Mouse (Mus musculus) erythroblast, embryonic 14.5 days (primary cell): ENCODE measurements at regions not wholly inside any gene's neighbourhood (a gene's known extent, or its start where the extent isn't known, plus 50 kb on each side); places are given as distances from the start of the nearest gene placed in this dataset.

Source experiments
- GATA1 ChIP-seq: IDR thresholded peaks from 2 replicates; pipeline ENCODE4 v1.6.1; 2012; ENCODE audit warnings: low read length, inconsistent platforms, mixed read lengths
- TAL1 ChIP-seq: IDR thresholded peaks from 3 replicates; pipeline ENCODE4 v1.6.1; 2012; ENCODE audit warnings: low read length, inconsistent platforms, mixed read lengths

- TF ChIP-seq TAL1 (no peak), GATA1 (no peak)
These were observed 301.3 kb upstream of the Marcks start for GRCm38 (mm10) chr10:37439863-37440613.
